Mouse (Mus musculus) lung, embryonic 16.5 days (tissue): ENCODE results near the gene Zcchc8. TPM values are rescaled to one million over a fixed set of nuclear protein-coding genes. Genes with fewer than 3 reads are reported as not detected.
"Not testable (repeated sequence)": the region's sequence is repeated elsewhere in the genome, so short reads cannot be mapped to it uniquely, and the experiment has no call there.

Experiments used
- ATAC-seq: fragments of 200-750 bp; cut with Nextera tagmentation; 2 replicates; pipeline ENCODE4 v1.8.0; 2017; ENCODE audit warnings: low read depth, mild to moderate bottlenecking, moderate library complexity
- H3K27ac ChIP-seq: fragments of 300-500 bp; sonication (generic); 2 replicates; pipeline ENCODE4 v1.5.1; 2014; ENCODE audit warnings: mild to moderate bottlenecking, control low read depth, low read length
- H3K27me3 ChIP-seq: fragments of 300-500 bp; sonication (generic); 2 replicates; pipeline ENCODE4 v1.6.1; 2014; ENCODE audit warnings: low read depth, low read length, mixed read lengths; ENCODE audit not compliant: control insufficient read depth, insufficient read depth
- H3K36me3 ChIP-seq: fragments of 300-500 bp; sonication (generic); 2 replicates; pipeline ENCODE4 v1.6.1; 2014; ENCODE audit warnings: low read length; ENCODE audit not compliant: control insufficient read depth, insufficient read depth
- H3K4me1 ChIP-seq: fragments of 300-500 bp; sonication (generic); replicated peaks from 2 replicates; pipeline ENCODE4 v1.6.1; 2014; ENCODE audit warnings: low read length, mixed read lengths; ENCODE audit not compliant: control insufficient read depth, insufficient read depth
- H3K4me2 ChIP-seq: fragments of 300-500 bp; sonication (generic); 2 replicates; pipeline ENCODE4 v1.6.1; 2014; ENCODE audit warnings: low read depth, low read length, control low read depth
- H3K4me3 ChIP-seq: fragments of 300-500 bp; sonication (generic); 2 replicates; pipeline ENCODE4 v1.5.1; 2014; ENCODE audit warnings: mild to moderate bottlenecking, low read length, control low read depth
- H3K9ac ChIP-seq: fragments of 300-500 bp; sonication (generic); 2 replicates; pipeline ENCODE4 v1.6.1; 2014; ENCODE audit warnings: low read length, control low read depth
- H3K9me3 ChIP-seq: fragments of 300-500 bp; sonication (generic); 2 replicates; pipeline ENCODE4 v1.6.1; 2016; ENCODE audit warnings: low read length; ENCODE audit not compliant: control insufficient read depth
- WGBS: fragments of 180-500 bp; shearing (Covaris S2); extraction: QIAGEN DNeasy Blood & Tissue Kit; methylation state at CpG from one replicate; pipeline ENCODE4 v1.1.7; 2014; 5-methylcytosine and 5-hydroxymethylcytosine counted together
- polyA plus RNA-seq: library from polyadenylated mRNA; unstranded; fragments of >200 nt; fragmentation: Nextera tagmentation; extraction: Ambion mirVana; gene quantifications from 2 replicates; pipeline ENCODE4 v1.2.1, GENCODE M21; 2015

Gene Zcchc8
- polyA plus RNA-seq: 75.9 and 76.4 TPM in 2 replicates

DNA sequence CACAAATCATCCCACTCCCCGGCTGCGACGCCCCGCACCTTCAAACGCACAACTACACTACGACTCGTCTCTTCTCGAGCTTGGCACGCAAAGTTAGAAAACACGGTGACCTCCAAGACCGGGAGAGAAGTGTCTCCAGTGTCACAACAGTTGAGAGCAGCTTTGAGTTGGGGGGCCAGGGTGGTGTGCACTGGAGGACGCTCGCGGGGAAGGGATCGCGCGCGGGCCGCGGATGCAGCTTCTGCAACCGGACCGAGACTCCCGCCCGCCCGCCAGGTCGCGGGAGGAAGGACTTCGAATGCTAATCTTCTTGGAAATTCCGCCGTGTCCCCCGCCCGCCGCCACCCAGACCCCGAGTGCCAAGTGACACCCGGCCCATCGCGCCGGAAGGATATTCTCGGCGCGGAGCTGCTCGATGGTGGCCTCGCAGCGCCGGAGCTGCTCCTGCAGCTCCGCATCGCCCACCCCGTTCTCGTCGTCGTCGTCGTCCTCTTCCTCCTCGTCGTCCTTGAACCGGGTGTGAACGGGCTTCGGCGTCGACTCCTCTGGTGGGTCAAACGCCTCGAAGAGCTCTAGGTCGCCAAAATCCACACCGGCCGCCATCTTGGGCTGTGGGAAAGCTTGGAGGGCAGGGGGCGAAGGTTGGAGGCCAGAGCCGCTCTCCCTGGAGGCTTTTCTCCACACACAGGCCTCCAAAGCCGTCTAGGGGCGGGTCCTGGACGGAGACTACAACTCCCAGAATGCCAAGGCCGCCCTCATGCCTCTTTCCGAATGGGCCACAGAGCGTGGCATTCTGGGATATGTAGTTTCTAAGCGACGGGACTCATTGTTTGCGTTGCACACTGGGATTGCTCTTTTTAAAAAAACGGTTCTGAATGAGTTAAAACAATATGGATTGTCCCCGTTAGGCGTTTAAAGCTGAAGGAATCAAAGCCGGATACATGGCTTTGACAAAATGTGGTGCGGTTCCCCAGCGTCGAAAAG lies at the start of gene Zcchc8:
Gene Zcchc8 (minus strand): TSS at position 773 of the 984 bp plus-strand sequence.
- Histone ChIP-seq H3K9ac (peak within 1 kb of the TSS; percentile 91), H3K4me2 (peak within 1 kb of the TSS; percentile 72), H3K36me3 (no peaks in the 10 kb centered on the region), H3K27me3 (no peaks in the 10 kb centered on the region), H3K27ac (peak within 1 kb of the TSS; percentile 50), H3K4me3 (peak within 1 kb of the TSS; percentile 75), H3K9me3 (no peaks in the 10 kb centered on the region), H3K4me1 (peaks cover 22% of the 10 kb centered on the region)
- ATAC-seq: peak; percentile 100
- WGBS: under 1% methylated on average over 83 of the region's 83 CpGs

DNA sequence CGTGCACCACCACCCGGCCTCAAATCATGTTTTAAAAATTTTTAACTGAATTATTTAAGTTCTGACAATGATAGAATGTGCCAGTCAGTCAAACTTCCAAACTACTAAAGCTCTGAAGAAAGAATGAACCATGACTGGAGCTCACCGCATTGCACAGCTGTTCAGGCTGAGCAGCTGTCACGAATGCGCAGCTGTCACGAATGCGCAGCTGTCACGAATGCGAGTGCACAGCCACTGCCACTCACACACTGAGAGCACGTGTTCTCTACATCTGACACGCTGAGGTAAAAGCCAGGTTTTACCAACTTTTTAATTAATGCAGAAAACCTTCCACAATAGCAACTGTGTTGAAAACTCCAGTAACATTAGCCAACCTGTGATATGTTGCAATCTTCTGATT lies 45.6 kb upstream of the Zcchc8 start:
- not testable (repeated sequence) for H3K9ac ChIP-seq, H3K4me1 ChIP-seq, H3K4me3 ChIP-seq, H3K9me3 ChIP-seq, ATAC-seq, H3K27me3 ChIP-seq, H3K27ac ChIP-seq, H3K4me2 ChIP-seq
- 91% methylated on average over 11 of the region's 11 CpGs for WGBS
- peaks cover 37% of the 10 kb centered on the region for H3K36me3 ChIP-seq

DNA sequence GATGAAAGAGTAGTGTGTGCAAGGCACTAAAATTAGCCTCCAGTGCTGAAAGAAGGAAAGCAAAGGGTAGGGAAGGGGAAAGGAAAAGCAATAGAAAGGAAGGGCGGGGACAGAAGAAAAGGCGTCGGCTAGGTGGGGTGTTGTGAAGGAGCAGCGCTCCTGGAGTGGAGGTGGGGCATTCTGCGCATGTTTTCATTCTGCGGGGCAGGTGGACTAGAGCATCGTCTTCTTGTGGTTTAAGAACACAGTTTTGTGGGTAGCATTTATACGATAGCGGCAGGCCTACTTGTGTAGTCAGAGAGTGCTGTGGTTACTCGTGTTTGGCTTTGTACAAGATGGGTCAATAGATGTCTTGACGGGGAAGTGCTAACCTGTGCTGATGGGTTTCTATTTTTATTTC lies 44.6 kb upstream of the Zcchc8 start:
- peaks cover 38% of the 10 kb centered on the region for H3K36me3 ChIP-seq
- no peak overlapping the region for H3K9ac ChIP-seq
- 91% methylated on average over 11 of the region's 11 CpGs for WGBS
- H3K9me3 ChIP-seq: no peaks in the 10 kb centered on the region
- H3K27ac ChIP-seq: no peak overlapping the region
- no peaks in the 10 kb centered on the region for H3K27me3 ChIP-seq
- H3K4me3 ChIP-seq: no peak overlapping the region
- H3K4me1 ChIP-seq: no peaks in the 10 kb centered on the region
- ATAC-seq: no peak
- H3K4me2 ChIP-seq: no peak overlapping the region

DNA sequence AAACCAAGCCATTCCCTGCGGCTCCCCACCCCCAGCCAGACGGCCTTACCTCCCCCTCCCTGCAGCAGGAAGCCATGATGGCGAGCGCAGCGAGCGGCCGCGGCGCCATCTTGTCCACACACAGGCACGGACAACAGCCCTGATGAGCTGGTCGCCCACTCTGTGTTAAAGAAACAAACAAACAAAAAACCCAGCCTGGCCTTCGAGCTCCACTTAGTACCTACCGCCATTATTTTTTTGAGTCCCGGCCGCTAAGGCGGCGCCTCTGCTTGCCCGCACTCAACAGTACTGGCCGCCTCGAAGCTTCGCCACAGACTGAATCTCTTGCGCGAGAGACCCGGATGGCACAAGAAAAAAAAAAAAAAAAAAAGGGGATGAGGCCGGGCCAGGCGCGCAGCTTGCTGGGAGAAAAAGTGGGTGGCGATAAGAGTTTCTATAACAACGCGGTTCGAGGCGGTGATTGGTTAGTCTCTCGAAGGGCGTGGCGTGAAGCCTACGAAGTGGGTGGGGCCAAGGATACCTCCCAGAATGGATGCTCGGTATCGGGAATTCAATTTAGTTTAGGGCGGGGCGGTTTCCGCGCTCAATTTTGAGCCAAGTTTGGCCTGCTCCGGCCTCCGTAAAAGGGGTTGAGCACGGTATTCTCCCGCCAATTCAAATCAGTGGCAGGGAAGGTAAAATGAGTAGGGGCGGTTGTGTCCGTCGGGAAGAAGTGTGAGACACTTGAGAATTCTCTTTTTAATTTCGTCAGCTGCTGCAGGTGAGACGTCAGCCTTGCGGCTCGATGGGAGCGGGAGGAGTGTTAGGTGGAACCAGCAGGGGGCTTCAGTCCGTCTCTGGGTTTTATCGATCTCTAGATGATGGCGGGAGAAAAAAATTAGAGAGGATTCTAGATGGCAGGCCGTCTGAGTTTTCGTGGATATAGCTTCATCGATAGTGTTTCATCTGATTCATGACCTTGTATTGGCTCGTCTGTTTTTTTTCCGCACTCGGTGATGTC lies 28.5 kb upstream of the Zcchc8 start, which contains the start of the genes Rsrc2 and Kntc1:
Gene Rsrc2 (minus strand): TSS at position 350 of the 1,000 bp plus-strand sequence.
Gene Kntc1 (plus strand): TSS at position 652 of the 1,000 bp plus-strand sequence.
- H3K36me3 ChIP-seq: peaks cover 8% of the 10 kb centered on the region
- H3K4me2 ChIP-seq: peak within 1 kb of the TSS; percentile 84
- peak within 1 kb of the TSS; percentile 86 for H3K4me3 ChIP-seq
- WGBS: under 1% methylated on average over 63 of the region's 63 CpGs
- peak within 1 kb of the TSS; percentile 99 for H3K27ac ChIP-seq
- peaks cover 18% of the 10 kb centered on the region for H3K4me1 ChIP-seq
- ATAC-seq: peak; percentile 99
- H3K9ac ChIP-seq: peak within 1 kb of the TSS; percentile 88
- no peaks in the 10 kb centered on the region for H3K27me3 ChIP-seq
- no peaks in the 10 kb centered on the region for H3K9me3 ChIP-seq

DNA sequence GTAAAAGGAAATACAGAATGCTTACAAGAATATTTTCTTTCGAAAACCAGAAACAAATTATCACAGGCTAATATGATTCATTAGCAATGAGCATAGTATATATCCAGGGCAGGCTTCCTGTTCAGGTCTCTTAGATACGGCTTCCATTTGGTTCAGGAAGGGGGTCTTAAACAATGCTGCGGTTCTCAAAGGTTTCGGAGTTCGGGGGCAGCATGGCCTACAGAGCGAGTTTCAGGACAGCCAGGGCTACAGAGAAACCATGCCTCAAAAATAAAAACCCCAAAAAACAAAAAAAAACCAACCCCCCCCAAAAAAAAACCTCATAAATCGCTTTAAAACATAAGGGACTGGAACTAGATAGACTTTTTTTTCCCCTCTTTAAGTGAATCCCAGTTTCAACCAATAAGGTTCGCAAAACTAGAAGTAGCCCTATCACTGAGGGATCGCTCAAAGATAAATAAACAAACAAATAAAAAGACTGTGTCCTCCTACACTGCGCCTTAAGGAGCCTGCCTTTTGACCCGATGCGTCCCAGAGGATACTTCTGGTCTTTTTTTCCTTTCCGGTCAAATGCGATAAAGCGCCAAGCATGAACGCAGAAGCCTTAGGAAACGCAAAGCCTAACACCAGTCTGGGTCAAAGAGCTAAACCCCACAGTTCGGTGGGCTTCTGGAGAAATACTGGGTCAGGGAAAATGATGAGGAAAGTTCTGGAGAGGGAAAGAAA lies 27.6 kb upstream of the Zcchc8 start:
- WGBS: under 1% methylated on average over 18 of the region's 18 CpGs
- ATAC-seq: peak; percentile 2; the same call in 1 of the 2 replicates

DNA sequence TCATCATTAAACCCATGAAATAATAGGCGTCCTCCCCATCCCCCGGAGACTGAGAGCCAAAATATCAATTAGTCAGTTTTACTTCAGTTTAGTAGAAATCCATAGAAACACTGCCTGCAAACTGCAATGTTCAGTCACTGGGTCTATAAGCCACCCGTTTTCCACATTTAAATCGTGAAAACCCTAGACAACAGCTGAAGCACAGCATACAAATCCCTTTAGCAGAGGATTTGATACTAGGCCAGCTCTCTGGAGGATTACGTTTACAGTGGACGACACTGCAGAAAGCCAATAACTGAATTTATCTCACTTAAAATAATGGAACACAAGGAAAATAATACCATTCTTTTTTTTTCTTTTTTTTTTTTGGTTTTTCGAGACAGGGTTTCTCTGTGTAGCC lies 26.7 kb upstream of the Zcchc8 start:
- peak overlapping the region; percentile 86 for H3K4me3 ChIP-seq
- peak overlapping the region; percentile 64 for H3K9ac ChIP-seq
- H3K4me1 ChIP-seq: peaks cover 18% of the 10 kb centered on the region
- no peak for ATAC-seq
- no peaks in the 10 kb centered on the region for H3K27me3 ChIP-seq
- 16% methylated on average over 7 of the region's 7 CpGs for WGBS
- peaks cover 19% of the 10 kb centered on the region for H3K36me3 ChIP-seq
- 0 out of 2 replicates have a peak overlapping the region, but pooled peaks have one; percentile 24 for H3K27ac ChIP-seq
- H3K4me2 ChIP-seq: peak overlapping the region; percentile 84
- no peaks in the 10 kb centered on the region for H3K9me3 ChIP-seq

More for the DNA sequence above, 27.6 kb upstream of the Zcchc8 start:
- no peaks in the 10 kb centered on the region for H3K9me3 ChIP-seq
- H3K4me3 ChIP-seq: peak overlapping the region; percentile 86
- H3K9ac ChIP-seq: peak overlapping the region; percentile 88
- peak overlapping the region; percentile 99 for H3K27ac ChIP-seq
- peaks cover 13% of the 10 kb centered on the region for H3K36me3 ChIP-seq
- H3K4me1 ChIP-seq: peaks cover 18% of the 10 kb centered on the region
- no peaks in the 10 kb centered on the region for H3K27me3 ChIP-seq
- H3K4me2 ChIP-seq: peak overlapping the region; percentile 84

DNA sequence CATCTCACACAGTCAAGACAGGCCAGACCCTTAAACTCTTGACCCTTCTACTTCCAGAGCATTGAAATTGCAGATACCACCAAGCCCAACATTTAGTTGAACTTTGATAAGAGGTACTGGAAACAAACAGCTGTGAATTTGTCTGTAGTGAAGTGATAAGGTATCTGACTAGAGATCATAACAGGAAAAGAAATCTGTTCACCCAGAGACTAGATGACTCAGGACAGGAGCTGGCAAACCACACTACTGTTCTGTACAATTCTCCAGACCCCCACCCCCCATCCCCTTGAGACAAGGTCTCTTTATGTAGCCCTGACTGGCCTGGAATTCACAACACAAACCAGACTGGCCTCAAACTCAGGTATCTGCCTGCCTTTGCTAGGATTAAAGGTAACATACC lies 25.4 kb upstream of the Zcchc8 start:
- Histone ChIP-seq H3K4me3 (no peak overlapping the region), H3K4me1 (peaks cover 18% of the 10 kb centered on the region), H3K4me2 (0 out of 2 replicates have a peak overlapping the region, but pooled peaks have one; percentile 13), H3K27ac (no peak overlapping the region), H3K9me3 (no peaks in the 10 kb centered on the region), H3K27me3 (no peaks in the 10 kb centered on the region), H3K9ac (no peak overlapping the region), H3K36me3 (peaks cover 24% of the 10 kb centered on the region)
- no peak for ATAC-seq

DNA sequence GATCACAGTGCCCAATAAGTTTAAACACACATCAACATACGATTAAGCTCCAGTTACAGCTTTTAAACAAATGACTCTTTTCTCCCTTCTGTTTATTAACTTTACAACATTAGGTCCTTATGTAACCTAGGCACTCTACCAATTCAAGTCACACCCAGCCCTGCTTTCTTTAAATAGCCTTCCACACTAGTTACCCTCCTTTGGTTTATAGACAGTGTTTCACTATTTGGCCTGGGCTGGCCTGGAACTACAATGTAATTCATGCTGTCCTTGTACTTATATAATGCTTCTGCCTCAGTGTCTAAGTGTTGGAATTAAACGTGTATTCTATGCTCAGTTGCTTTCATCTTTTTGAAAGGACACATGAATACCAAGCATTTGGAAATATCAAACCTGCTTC lies 23.5 kb upstream of the Zcchc8 start:
- Histone ChIP-seq H3K9ac (no peak overlapping the region), H3K36me3 (peaks cover 30% of the 10 kb centered on the region), H3K27ac (no peak overlapping the region), H3K27me3 (no peaks in the 10 kb centered on the region), H3K4me1 (peaks cover 12% of the 10 kb centered on the region), H3K9me3 (no peaks in the 10 kb centered on the region), H3K4me3 (no peak overlapping the region), H3K4me2 (no peak overlapping the region)
- 79% methylated on average over 2 of the region's 2 CpGs for WGBS
- no peak for ATAC-seq
